Mouse (Mus musculus) lung, adult 2 months (tissue): ENCODE data around the gene Klhl12. TPM values are rescaled to one million over a fixed set of nuclear protein-coding genes. Genes with fewer than 3 reads are reported as not detected.
"Not testable (repeated sequence)": the region's sequence is repeated elsewhere in the genome, so short reads cannot be mapped to it uniquely, and the experiment has no call there.

ENCODE experiments used
- DNase-seq: peaks from one replicate; pipeline ENCODE4 v3.0.0; 2022
- H3K4me1 ChIP-seq: fragments of 200-500 bp; 2 replicates; pipeline ENCODE4 v1.6.1; 2011; ENCODE audit warnings: low read length; ENCODE audit not compliant: control insufficient read depth, insufficient read depth
- H3K4me3 ChIP-seq: fragments of 200-500 bp; replicated peaks from 2 replicates; pipeline ENCODE3; 2011; ENCODE audit warnings: low read depth, mild to moderate bottlenecking, control low read depth, low read length; ENCODE audit errors: extremely low read depth
- CTCF ChIP-seq: fragments of 200-500 bp; IDR thresholded peaks from 2 replicates; pipeline ENCODE4 v1.5.1; 2011; ENCODE audit warnings: mild to moderate bottlenecking, low read length, control low read depth; ENCODE audit not compliant: insufficient read depth
- POLR2A ChIP-seq: fragments of 200-500 bp; IDR thresholded peaks from 2 replicates; pipeline ENCODE4 v1.6.1; 2011; ENCODE audit warnings: low read depth, mild to moderate bottlenecking, control low read depth, low read length, borderline replicate concordance; ENCODE audit errors: extremely low read depth
- WGBS: fragments of 180-500 bp; shearing (Covaris S2); methylation state at CpG from one replicate; pipeline ENCODE4 v1.1.7; 2018; 5-methylcytosine and 5-hydroxymethylcytosine counted together
- polyA plus RNA-seq: library from polyadenylated mRNA; depleted of rRNA; stranded (reverse); fragments of >200 nt; gene quantifications from 2 replicates; pipeline ENCODE4 v1.2.3, GENCODE M21; 2012

The Klhl12 gene
- polyA plus RNA-seq, 1 experiment, result 8.5 TPM

DNA sequence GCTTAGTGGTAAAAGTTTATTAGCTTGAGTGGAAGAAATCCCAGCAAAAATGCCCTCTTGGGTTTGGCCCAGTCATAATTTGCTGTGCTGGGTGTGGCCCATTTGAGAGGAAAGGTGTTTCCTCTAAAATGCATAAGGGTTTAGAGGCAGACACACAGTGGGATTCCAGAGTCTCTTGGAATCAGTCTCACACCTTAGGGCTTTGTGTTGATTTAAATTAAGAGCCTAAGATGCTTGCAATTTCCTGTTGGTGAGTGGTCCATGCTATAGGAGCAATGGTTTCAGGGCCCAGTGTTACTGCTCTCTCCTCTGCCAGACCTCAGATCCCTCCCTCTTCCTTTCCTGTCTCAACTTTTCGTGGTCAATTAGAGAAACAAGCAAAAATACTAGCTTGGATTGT lies 36.2 kb upstream of the Klhl12 start:
- H3K4me1 ChIP-seq, result peaks cover 34% of the 10 kb centered on the region
- no peak for DNase-seq
- no peak overlapping the region for H3K4me3 ChIP-seq
- 8% methylated on average over 1 of the region's 1 CpGs for WGBS
- no peak for TF ChIP-seq CTCF
- no peak for TF ChIP-seq POLR2A

GRCm38 (mm10) chr1:134419751-134420458 lies 35.4 kb upstream of the Klhl12 start:
- WGBS, result 12% methylated on average over 5 of the region's 5 CpGs
- Histone ChIP-seq H3K4me3 (no peak overlapping the region), H3K4me1 (peaks cover 32% of the 10 kb centered on the region)
- no peak for DNase-seq
- no peak for TF ChIP-seq POLR2A
- TF ChIP-seq CTCF, result no peak

GRCm38 (mm10) chr1:134423911-134424310 lies 31.4 kb upstream of the Klhl12 start:
- H3K4me3 ChIP-seq, result no peak overlapping the region

GRCm38 (mm10) chr1:134426289-134426688 lies 29.0 kb upstream of the Klhl12 start:
- DNase-seq, result no peak
- H3K4me1 ChIP-seq, result 0 out of 2 replicates have a peak, but pooled peaks cover 4% of the 10 kb centered on the region
- TF ChIP-seq CTCF (no peak), POLR2A (no peak)
- 60% methylated on average over 5 of the region's 5 CpGs for WGBS
- no peak overlapping the region for H3K4me3 ChIP-seq

More at GRCm38 (mm10) chr1:134423911-134424310, 31.4 kb upstream of the Klhl12 start:
- H3K4me1 ChIP-seq, result peaks cover 22% of the 10 kb centered on the region
- no peak for DNase-seq
- 68% methylated on average over 10 of the region's 10 CpGs for WGBS
- TF ChIP-seq CTCF, result no peak
- no peak for TF ChIP-seq POLR2A

DNA sequence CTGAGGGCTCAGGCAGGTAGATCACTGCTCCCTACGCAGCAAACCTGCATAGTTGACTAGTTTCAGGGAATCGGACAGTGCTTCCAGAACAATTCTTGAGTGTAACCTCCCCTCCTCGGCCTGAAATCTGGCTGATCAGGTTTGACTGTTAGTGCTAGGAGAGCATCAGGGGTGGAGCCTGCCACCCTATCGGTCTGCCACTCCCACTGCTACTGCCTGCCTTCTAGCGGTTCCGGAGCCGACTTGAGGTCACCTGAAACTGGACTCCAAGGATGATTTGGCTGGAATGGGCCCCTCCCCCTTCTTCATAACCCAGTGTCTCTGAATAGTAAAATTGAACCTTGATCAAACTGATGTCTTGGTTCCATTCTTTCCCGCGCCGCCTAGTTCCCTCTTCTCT lies 22.3 kb upstream of the Klhl12 start:
- H3K4me3 ChIP-seq, result no peak overlapping the region
- TF ChIP-seq POLR2A (no peak), CTCF (no peak)
- 82% methylated on average over 10 of the region's 10 CpGs for WGBS
- DNase-seq, result no peak
- no peaks in the 10 kb centered on the region for H3K4me1 ChIP-seq

DNA sequence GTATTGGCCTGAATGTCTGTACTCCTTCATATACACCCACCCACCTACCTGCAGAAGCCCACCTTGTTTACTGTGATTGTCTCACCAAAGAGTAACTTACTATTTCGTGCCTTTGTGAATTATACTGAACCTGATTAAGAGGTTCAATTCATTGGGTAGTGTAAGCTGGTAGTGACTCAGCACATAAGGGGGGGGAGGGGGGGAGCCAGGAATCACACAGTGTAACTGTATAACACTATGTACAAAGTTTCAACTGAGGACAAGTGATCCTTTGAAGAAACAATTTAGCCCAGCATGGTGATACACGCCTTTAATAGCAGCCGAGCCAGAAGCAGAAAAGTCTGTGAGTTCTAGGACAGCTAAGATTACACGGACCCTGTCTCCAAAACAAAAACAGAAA lies 21.9 kb upstream of the Klhl12 start:
- TF ChIP-seq POLR2A (no peak), CTCF (no peak)
- Histone ChIP-seq H3K4me1 (no peaks in the 10 kb centered on the region), H3K4me3 (no peak overlapping the region)
- DNase-seq, result no peak
- 91% methylated on average over 4 of the region's 4 CpGs for WGBS

GRCm38 (mm10) chr1:134435414-134435813 lies 19.9 kb upstream of the Klhl12 start:
- H3K4me1 ChIP-seq, result no peaks in the 10 kb centered on the region
- DNase-seq, result no peak
- no peak for TF ChIP-seq POLR2A
- TF ChIP-seq CTCF, result no peak
- 24% methylated on average over 4 of the region's 4 CpGs for WGBS
- no peak overlapping the region for H3K4me3 ChIP-seq

- Histone ChIP-seq H3K4me3 (no peak overlapping the region), H3K4me1 (no peaks in the 10 kb centered on the region)
- 78% methylated on average over 6 of the region's 6 CpGs for WGBS
- TF ChIP-seq CTCF (no peak), POLR2A (no peak)
- DNase-seq, result no peak
These were observed 14.9 kb upstream of the Klhl12 start for GRCm38 (mm10) chr1:134440437-134440836.

DNA sequence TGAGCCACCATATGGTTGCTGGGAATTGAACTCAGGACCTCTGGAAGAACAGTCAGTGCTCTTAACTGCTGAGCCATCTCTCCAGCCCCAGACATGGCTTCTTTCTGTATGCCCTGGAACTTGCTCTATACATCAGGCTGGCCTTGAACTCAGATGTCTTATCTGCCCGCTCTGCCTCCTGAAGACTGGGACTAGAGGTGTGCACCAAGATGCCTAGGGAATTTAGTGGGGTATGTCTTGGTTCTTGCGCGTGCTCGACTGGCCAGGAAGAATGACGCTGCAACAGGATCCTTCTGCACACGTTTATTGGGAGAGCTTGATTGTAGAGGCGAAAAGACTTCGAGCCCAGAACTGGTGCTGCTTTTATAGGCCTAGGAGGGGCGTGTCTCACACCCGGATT lies 13.6 kb upstream of the Klhl12 start:
- H3K4me3 ChIP-seq, DNase-seq, H3K4me1 ChIP-seq: not testable (repeated sequence)
- WGBS, result 95% methylated on average over 8 of the region's 10 CpGs

- Histone ChIP-seq H3K4me1 (no peaks in the 10 kb centered on the region), H3K4me3 (no peak overlapping the region)
- TF ChIP-seq CTCF (no peak), POLR2A (no peak)
- 84% methylated on average over 3 of the region's 3 CpGs for WGBS
- no peak for DNase-seq
These were observed 12.9 kb upstream of the Klhl12 start for GRCm38 (mm10) chr1:134442394-134442793.

DNA sequence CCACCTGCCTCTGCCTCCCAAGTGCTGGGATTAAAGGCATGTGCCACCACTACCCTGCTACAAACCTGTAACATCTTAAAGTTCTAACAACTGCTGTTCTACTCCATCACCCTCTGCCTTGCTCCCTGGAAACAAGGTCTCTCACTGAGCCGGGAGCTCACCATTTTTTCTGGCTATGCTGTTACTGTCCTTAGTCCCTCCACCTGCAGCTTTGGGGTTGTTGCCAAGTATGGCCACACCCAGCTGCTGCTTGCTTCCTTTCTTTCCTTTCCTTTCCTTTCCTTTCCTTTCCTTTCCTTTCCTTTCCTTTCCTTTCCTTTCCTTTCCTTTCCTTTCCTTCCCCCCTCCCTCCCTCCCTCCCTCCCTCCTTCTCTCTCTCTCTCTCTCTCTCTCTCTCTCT lies 12.0 kb upstream of the Klhl12 start:
- WGBS, result 48% methylated on average over 1 of the region's 1 CpGs
- not testable (repeated sequence) for H3K4me3 ChIP-seq, H3K4me1 ChIP-seq, DNase-seq
